Mouse (Mus musculus): ENCODE results near the gene Rilpl1.
"Not testable (repeated sequence)": the region's sequence is repeated elsewhere in the genome, so short reads cannot be mapped to it uniquely, and the experiment has no call there.

Rilpl1 gene

DNA sequence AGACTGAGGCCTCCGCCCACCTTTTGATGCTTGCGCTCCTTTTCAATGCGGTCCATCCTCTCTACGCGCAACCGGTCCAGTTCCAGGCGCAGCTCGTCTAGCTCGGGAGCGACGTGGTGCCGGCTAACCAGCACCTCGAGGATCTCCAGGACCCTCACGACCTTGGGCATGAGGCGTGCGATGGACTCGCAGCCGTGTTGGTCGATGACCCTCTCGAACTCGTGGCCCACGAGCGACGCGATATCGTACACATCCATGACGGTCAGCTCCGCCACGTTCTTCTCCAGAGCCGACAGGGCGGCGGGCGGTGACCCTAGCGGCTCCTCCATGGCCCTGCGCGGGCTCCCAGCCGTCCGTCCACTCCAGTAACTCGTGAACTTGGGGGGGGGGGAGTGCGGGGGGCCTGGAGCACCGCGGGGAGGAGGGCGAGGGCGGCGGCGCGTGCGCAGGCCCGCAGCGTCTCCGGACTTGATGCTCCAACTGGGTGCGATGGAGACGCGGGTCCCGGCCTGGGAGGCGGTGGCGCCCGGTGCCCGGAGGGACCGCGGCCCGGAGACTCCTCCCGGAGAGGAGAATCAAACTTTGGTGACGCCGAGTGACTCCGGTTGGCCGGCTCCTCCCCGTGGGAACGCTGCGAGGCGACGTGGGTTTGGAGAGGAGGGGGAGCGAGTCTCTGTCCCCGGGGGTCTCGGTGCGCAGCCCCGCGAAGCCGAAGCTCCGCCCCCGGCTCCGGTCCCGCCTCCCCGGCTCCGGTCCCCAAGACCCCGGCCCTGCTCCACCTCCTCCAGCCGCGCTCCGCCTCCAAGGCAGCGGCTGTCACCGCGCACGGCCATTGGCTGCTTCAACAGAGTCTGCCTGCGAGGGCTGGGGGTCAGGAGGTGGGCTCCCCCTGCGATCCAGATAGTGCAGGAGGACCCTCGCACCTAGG, at the start of gene Rilpl1:
TSS of gene Rilpl1 (minus strand) at position 737 of the 928 bp plus-strand sequence.
- peak; percentile 84 to 86 for DNase-seq

DNA sequence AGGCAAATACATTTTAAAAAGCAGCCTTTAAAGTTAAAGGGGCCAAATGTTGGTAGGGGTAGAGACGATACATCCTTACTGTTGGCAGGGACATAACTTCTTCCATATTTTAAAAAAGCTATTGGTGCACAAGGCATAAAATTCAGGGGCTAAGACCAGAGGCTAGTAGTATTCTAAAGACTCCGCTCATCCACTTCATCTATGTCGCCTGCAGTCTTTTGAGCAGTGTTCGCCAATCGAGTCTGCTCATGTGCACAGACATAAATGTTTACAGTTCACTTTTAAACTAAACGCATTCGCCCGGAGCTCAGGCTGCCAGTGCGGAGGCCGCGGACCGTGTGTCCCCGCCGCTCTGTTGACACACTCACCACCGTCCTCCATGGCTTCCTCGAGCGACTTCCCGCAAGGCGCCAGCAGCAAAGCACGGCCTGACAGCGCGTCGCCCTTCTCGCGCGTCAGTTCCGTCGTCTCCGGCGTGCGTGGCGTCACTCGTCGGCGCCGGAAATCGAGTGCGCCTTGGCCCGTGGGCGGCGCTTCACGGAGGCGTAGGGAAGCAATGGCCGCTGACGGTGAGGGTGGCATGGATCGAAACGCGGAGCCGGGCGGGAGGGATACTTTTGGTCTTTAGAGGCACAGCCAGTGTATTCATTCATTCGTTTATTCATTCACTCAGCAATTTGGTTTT, 47.6 kb upstream of the Rilpl1 start, which contains the start of the genes Eif2b1 and Gtf2h3:
TSS of gene Eif2b1 (minus strand) at position 499 of the 685 bp plus-strand sequence.
TSS of gene Gtf2h3 (plus strand) at position 508 of the 685 bp plus-strand sequence.
- DNase-seq = peak; percentile 95 to 97

- no peak for DNase-seq
Measured at GRCm38 (mm10) chr5:124575467-124575866, 44.3 kb upstream of the Rilpl1 start.

DNA sequence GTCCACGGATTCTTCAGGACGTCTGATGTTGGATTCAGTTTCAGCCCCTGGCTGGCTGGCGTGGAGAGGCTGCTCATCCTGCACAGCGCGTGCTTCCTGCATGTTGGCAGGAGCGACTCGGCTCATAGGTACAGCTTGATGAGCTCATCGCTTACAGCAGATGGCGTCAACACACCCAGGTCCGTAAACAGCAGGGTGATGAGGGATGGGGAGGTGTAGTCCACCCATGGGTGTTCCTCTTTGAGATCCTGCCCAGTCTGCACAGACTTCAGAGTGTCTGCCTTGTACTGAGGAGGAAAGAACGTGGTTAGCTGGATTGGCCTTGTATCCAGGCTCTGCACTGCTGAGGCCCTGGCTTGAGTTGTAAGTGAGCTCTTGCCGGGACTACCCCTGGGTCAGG, 39.9 kb upstream of the Rilpl1 start:
- DNase-seq = peak; percentile 58 to 61

GRCm38 (mm10) chr5:124555145-124555544, 24.0 kb upstream of the Rilpl1 start:
- peak in 1 of 2 experiments; percentile 47 for DNase-seq

DNA sequence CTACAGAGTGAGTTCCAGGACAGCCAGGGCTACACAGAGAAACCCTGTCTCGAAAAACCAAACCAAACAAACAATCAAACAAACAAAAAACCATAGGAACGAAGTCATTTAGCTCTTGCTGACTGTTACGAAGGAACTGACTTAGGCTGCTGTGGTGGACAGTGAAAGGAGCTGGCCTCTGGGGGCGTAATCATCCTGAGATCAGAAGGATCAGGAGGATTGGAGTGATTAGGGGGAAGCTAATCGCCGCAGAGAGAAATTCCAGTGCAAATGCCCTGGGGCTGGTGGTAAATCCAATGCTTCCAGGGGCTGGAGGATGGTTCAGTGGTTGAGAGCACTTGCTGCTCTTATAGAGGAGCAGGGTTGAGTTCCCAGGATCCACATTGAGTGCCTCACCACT, 22.4 kb upstream of the Rilpl1 start:
- no peak for DNase-seq

DNA sequence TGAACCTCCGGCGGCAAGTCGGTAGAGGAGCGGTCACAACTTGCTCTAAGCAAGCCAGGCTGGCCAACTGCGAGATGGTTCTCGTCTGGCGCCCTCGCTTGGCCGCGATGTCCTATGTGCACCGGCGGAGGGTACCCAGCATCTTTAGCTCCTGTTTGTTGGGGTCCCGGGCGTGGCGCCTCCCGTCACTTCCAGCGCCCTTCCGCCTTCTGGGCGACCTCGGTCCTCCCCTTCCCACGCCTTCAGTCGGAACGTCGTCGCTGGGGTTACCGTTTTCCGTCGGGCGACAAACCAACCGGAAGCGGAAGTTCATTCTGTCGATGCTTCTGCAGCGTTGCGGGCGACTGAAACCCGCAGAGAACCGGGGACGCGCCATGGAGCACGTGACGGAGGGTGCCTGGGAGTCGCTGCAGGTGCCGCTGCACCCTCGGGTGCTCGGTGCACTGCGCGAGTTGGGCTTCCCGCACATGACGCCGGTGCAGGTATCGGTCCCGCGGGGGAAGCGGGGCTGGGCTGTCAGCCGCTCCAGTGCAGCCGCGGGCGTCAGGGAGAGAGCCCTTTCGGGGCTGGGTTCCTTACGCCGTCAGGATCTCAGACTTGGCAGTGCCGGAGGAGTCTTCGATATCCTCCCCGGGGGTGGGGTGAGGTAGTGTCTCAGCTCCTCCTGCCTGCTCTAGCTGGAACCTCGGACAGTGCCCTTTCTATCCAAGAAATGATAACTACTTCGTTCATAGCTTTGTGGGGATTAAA, 21.5 kb upstream of the Rilpl1 start, which contains the start of gene Ddx55:
TSS of gene Ddx55 (plus strand) at position 307 of the 750 bp plus-strand sequence.
- DNase-seq = peak; percentile 93 to 94

DNA sequence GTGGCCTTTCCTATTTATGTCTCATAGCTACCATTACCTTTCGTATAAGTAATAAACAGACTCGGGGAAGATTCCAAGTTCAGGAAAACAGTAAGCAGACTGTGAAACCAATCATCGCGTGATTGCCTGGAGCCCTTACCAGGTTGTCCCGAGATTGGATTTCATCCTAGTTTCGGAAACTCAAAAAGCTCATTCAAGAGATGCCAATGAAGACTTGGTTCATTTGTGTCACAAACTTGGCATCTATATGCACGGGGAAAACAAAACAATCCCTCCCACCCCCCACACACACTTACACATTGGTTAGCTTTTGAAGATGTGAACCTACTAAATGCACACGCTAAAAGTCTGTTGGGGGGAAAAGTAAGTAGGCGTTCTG, 20.9 kb upstream of the Rilpl1 start:
- no peak for DNase-seq

GRCm38 (mm10) chr5:124551349-124552093, 20.3 kb upstream of the Rilpl1 start:
- DNase-seq = not testable (repeated sequence)

GRCm38 (mm10) chr5:124550737-124551136, 19.5 kb upstream of the Rilpl1 start:
- DNase-seq = not testable (repeated sequence)

GRCm38 (mm10) chr5:124541602-124541973, 10.4 kb upstream of the Rilpl1 start:
- DNase-seq = no peak

DNA sequence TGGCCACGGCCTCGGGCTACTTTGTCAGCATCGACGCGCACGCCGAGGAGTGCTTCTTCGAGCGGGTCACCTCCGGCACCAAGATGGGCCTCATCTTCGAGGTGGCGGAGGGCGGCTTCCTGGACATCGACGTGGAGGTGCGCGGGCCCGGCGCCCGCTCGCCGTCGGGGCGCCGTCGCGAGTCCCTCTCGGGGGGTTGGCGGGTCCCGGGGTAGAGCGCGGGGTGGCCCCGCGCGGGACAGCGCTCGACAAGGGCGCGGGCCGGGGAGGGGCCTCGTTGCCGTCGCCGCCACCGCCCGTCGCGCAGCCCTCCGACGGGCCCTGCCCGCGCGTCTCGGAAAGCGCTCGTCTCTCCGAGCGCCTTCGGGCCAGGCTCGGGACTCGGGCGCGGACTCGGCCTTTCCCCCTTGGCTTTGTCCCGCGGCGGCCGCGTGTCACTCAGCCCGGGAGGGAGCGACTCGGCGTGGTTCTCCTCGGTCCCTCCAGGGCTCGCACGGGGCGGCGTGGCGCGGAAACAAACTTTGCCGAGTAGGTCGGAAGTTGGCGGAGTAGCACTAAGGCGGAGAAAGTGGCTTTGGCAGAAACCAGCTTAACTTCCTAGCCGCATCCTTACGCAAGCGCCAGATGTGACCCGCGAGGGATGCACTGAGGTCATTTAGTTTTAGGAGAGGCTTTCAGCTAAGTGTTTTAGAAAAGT, 9.9 kb upstream of the Rilpl1 start:
- DNase-seq = peak; percentile 57 to 64

DNA sequence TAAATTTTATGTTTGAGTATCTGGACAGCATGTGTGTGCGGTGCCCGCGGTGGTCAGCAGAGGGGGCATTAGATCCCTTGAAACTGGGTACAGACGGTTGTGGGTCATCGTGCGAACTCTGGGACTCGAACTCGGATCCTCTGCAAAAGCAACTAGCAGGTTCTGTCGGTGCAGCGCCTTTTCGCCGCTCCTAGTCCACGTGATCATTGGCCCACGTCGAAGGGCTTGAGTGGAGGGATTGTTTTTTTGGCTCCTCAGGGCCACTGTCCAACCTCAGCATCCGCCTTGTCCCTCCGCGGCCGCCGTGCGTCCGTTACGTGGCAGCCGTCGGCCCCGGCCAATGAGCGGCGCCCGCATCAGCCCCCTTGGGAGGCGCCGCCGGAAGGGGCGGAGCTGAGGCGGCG, 9.2 kb upstream of the Rilpl1 start, which contains the start of gene Tmed2:
TSS of gene Tmed2 (plus strand) at position 313 of the 404 bp plus-strand sequence.
- DNase-seq = peak; percentile 95 to 97

GRCm38 (mm10) chr5:124539905-124540304, 8.7 kb upstream of the Rilpl1 start:
- DNase-seq = no peak

GRCm38 (mm10) chr5:124538813-124539792, 7.9 kb upstream of the Rilpl1 start:
- DNase-seq = peak; percentile 72 to 73

- peak; percentile 46 to 62 for DNase-seq
Measured at GRCm38 (mm10) chr5:124536776-124537175, 5.6 kb upstream of the Rilpl1 start.

DNA sequence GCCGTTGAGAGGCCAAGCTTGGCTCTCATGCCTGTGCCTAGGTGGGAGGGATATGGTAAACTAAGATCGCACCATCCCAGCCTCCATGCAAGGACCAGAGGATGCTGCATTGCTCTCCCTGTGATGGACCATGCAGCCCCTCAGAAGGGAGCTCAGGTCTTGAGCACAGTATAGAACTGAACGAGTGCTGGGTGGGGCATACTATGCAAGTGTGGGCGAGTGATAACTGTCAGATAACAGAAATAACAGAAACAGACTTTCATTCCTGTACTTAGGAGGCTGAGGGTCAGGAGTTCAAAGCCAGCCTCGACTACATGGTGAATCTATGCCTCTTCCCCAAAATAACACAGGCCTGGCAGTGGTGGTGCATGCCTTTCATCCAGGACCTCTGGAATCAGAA, 3.8 kb upstream of the Rilpl1 start:
- DNase-seq = no peak

- DNase-seq = no peak
Measured at GRCm38 (mm10) chr5:124532451-124532850, 1.3 kb upstream of the Rilpl1 start.

GRCm38 (mm10) chr5:124531583-124531930, 366 bp upstream of the Rilpl1 start:
- DNase-seq = no peak

DNA sequence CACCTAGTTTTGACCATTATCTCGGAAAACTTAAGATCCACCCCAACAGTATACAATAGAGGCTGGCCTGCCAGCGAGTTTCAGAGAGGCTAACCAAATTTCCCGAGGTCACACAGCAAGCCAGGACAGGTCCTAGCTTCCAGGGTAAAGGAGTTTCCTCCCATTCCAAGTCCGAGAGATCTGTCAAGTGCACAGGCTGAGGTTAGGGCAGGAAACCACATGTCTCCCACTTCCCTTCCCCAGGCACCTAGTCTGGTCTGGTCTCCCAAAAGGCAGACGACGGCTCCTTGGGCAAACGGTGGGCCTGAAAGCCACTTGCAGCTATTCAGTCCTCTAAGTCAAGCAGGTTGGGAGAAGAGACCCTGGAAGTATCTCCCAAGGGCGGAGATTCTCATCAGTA, 1.5 kb downstream of the Rilpl1 start:
- no peak for DNase-seq

Measured in cerebellum, postnatal 14 days (tissue).